Mouse (Mus musculus) layer of hippocampus, postnatal 36 days (tissue): ENCODE data around the gene Mnat1. TPM values are rescaled to one million over a fixed set of nuclear protein-coding genes. Genes with fewer than 3 reads are reported as not detected.

ENCODE experiments used
- total RNA-seq, 2 experiments: library from RNA; stranded (reverse); gene quantifications; 2 replicates each; pipeline ENCODE4 v1.2.3; 2021

Mnat1 gene
- total RNA-seq, 2 experiments from 2014 or later: 22.0 to 23.9 TPM

Other genes with a start within 250 kb of the Mnat1 start
- not detected for gene Six6, start 183.8 kb upstream of the Mnat1 start, total RNA-seq
- 1 to 10 TPM; 5.2 to 8.2 TPM for gene 4930447C04Rik, start 182.9 kb upstream of the Mnat1 start, total RNA-seq
- gene Six1, start 69.8 kb upstream of the Mnat1 start, total RNA-seq: under 1 TPM in 1 of 2 experiments, not detected in 1; 0.22 TPM
- under 1 TPM; 0.85 to 0.86 TPM for gene Six4, start 10.3 kb upstream of the Mnat1 start, total RNA-seq
- gene Trmt5, start 163.0 kb downstream of the Mnat1 start, total RNA-seq: 10 to 100 TPM in 1 of 2 experiments, 1 to 10 TPM in 1; 9.8 to 11.0 TPM
- gene Slc38a6, start 163.1 kb downstream of the Mnat1 start, total RNA-seq: 10 to 100 TPM; 13.8 to 16.8 TPM